Mouse (Mus musculus) gastrocnemius, postnatal 25 days (tissue): ENCODE measurements around the gene Olig3. TPM values are rescaled to one million over a fixed set of nuclear protein-coding genes. Genes with fewer than 3 reads are reported as not detected.
"Not testable (repeated sequence)": the region's sequence is repeated elsewhere in the genome, so short reads cannot be mapped to it uniquely, and the experiment has no call there.

Experiments
- DNase-seq: peaks from one replicate; pipeline ENCODE4 v3.0.0; 2022
- total RNA-seq, 2 experiments: library from RNA; stranded (reverse); gene quantifications; 1 replicate in 1 of 2; 2 replicates in 1 of 2; pipeline ENCODE4 v1.2.3; 2021

The Olig3 gene
- total RNA-seq, 2 experiments from 2014 or later, result not detected

GRCm38 (mm10) chr10:19361539-19362293 lies 5.4 kb downstream of the Olig3 start:
- no peak for DNase-seq

DNA sequence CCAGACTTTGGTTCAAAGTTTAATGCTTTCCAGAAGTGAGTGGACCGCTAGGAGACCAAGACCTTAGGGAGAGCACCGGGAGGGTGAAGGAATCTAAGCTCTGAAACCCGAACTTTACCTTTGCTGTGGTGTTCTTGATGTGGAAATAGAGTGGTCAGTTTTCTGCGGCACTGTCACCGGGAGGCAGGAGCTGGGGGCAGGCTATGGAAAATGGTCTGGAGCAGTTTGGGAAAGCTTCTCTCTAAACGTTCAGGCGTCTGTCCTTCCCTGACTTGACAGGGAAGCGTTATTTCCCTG lies 5.9 kb downstream of the Olig3 start:
- DNase-seq, result no peak

DNA sequence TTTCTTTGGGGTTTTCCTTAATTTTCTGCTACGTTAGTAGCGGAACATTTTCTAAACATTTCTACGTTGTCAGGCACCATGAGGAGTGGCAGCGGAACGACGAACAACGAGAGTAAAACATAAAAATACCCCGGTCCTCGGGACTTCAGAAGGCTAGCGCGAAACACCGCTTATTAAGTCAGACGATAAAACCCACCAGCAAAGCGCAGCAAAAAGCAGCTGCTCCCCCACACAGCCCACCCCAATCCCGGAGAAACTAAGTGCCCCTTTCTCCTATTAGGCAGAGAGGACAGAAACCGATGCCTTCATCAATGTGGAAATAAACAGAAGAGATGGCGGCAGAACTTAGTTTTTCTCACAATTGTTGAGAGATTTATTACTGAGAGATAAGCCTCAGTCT lies 6.5 kb downstream of the Olig3 start:
- DNase-seq, result no peak

- no peak for DNase-seq
These were observed 7.0 kb downstream of the Olig3 start for GRCm38 (mm10) chr10:19363365-19363764.

GRCm38 (mm10) chr10:19369143-19369542 lies 12.8 kb downstream of the Olig3 start:
- no peak for DNase-seq

GRCm38 (mm10) chr10:19370146-19370545 lies 13.8 kb downstream of the Olig3 start:
- DNase-seq, result no peak

DNA sequence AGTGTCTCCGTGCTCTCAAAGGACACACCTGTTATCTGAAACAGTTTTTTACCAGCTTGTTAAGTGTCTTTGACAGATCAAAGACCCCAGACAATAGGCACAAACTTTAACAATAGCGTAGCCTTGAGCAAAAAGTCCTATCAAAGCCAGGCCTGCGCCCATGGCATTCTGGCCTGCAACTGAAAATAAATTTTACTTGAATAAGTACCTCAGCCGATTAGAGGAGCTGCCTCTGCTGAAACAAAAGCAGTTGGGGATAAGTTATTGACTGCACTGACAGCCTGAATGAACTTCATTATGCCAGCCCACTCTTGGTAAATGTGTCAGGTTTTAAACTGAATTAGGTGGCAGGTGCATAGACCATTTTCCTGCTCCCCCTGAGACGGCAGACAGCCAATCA lies 15.9 kb downstream of the Olig3 start:
- no peak for DNase-seq

DNA sequence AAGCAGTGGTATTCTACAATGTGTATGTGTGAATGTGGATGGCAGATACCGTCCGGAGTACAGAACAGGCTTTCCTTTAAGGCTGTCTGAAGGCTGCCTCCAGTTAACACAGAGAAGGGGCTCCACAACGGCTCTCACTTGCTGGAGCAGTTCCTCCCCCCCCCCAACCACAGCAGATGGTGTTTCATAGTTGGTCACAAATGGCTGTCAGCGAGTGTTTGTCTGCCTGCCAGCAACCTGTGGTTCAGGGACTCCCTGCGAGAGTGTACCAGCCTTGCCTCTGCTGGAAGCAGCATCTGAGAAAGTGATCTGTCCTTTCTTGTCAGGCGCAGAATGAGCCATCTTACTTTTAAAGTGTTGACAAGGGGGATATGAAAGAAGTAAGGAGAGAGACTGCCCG lies 17.5 kb downstream of the Olig3 start:
- no peak for DNase-seq

- no peak for DNase-seq
These were observed 18.0 kb downstream of the Olig3 start for GRCm38 (mm10) chr10:19374311-19374710.

DNA sequence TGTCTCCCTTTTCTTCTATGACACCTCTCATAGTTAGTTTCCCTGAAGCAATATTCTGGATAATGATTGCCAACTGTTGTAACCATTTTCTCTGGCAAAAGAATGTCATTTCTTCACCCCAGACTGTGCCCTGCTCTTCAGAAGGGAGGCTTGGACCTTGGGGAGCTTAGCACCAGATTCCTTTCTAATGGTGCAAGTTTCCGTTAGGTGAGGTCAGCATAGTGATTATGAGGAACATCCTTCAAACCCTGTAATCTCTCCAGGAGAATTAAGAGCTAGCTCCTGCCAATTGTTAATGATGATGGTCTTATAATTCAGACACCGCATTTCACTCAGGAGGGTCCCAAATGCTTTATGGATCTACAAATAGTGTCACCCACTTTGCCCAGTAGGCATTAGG lies 19.5 kb downstream of the Olig3 start:
- no peak for DNase-seq

- not testable (repeated sequence) for DNase-seq
These were observed 24.6 kb downstream of the Olig3 start for GRCm38 (mm10) chr10:19380971-19381370.

DNA sequence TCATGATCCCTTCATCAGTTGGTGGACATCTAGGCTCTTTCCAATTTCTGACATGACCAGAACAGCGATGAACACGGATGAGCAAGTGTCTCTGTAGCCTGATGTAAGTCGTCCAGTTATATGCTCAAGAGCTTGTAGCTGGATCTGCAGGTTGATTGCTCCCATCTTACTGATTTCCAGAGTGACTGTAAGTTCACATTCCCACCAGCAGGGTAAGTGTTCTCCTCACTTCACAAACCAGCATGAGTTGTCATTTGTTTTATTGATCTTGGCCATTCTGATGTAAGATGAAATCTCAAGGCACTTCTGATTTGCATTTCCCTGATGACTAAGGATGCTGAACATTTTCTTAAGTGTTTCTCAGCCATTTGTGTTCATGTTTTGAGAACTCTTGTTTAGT lies 27.8 kb downstream of the Olig3 start:
- DNase-seq, result no peak

GRCm38 (mm10) chr10:19391819-19392218 lies 35.5 kb downstream of the Olig3 start:
- no peak for DNase-seq

DNA sequence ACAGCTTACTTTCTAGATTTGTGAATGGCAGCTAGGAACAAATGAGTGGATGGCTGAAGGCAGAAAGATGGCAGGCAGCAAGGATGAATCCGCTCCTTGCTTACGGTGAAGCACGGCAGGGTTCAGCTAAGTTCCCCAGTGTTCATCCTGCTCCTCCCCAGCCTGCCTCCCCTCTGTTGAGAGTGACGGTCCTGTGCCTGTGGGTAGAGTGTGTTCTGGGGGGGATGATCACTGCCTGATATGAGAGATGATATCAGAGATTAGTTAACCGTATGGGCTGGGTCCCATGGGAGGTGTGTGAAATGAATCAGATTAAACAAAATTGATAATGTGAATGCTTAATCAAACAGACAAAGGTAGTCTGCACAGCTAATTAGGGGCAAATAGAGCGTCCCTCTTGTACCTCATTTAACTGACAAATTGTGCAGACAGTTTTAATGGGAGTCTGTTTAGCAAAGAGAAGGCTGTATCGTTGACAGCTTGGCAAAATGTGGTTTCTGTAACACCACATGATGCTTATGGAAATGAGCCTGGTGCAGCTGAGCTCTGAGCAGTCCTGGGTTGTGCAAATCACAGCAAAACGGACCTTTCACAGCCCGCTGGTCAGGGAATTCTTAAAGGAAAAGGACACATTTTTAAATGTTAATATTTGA lies 40.3 kb downstream of the Olig3 start:
- no peak for DNase-seq

- DNase-seq, result no peak
These were observed 41.1 kb downstream of the Olig3 start for GRCm38 (mm10) chr10:19397396-19397795.

DNA sequence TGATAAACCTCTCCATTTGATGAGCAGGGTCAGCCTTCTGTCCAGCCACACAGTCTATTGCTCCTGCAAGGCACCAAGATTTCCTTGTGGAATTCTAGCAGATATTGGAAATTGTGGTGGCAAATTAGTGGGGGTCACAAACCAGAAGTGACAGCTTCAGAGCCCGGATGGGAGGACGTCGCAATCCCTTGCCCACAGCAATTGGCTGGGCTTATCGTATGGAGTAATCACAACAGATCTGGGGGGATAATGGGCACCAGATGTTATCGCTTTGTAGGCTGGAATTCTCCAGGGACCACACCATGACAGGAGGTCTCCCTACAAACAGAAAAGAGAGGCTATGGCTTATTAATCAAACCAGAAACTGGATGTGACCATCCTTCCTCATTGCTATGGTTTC lies 44.8 kb downstream of the Olig3 start:
- no peak for DNase-seq

- DNase-seq, result no peak
These were observed 48.1 kb downstream of the Olig3 start for GRCm38 (mm10) chr10:19404401-19404800.

- DNase-seq, result no peak
These were observed 49.6 kb downstream of the Olig3 start for GRCm38 (mm10) chr10:19405959-19406358.

- DNase-seq, result no peak
These were observed 50.8 kb downstream of the Olig3 start for GRCm38 (mm10) chr10:19407168-19407567.

Other genes with a start within 250 kb of the Olig3 start
- 10 to 100 TPM; 21.9 to 26.3 TPM for gene Ifngr1, start 235.4 kb downstream of the Olig3 start, total RNA-seq